Mouse (Mus musculus): ENCODE measurements around the gene Morn1. TPM values are rescaled to one million over a fixed set of nuclear protein-coding genes. Genes with fewer than 3 reads are reported as not detected.

Gene Morn1
- total RNA-seq (2014; rRNA removed) = 0.86 and 9.0 TPM in 2 replicates
- 8.9 and 10.0 TPM in 2 replicates for polyA plus RNA-seq (2015; fragmentation: Nextera tagmentation; extraction: Ambion mirVana)

GRCm38 (mm10) chr4:155086108-155087024 lies at the start of gene Morn1, which contains the start of gene Rer1:
Gene Morn1 (plus strand): TSS chr4:155086577.
Gene Rer1 (minus strand): TSS chr4:155086382.
- no peaks in the 10 kb centered on the region for H3K9me3 ChIP-seq (ENCODE audit: low read length)
- no peaks in the 10 kb centered on the region for H3K27me3 ChIP-seq (ENCODE audit: insufficient read depth, low read length)
- H3K36me3 ChIP-seq (ENCODE audit: insufficient read depth, low read length) = peaks cover 13% of the 10 kb centered on the region
- ATAC-seq = peak; percentile 99
- peak within 1 kb of the TSS; percentile 91 for H3K27ac ChIP-seq
- no peak; the same call in 1 of the 2 replicates for TF ChIP-seq CTCF (IDR thresholded peaks at IDR 0.05; ENCODE audit: low read depth)
- H3K4me2 ChIP-seq (ENCODE audit: low read depth, low read length) = peak within 1 kb of the TSS; percentile 98
- WGBS = 1% methylated on average over 77 of the region's 85 CpGs
- H3K4me1 ChIP-seq (ENCODE audit: insufficient read depth, low read length) = peaks cover 14% of the 10 kb centered on the region
- peak; percentile 100 for DNase-seq (ENCODE audit: low spot score)
- H3K4me3 ChIP-seq (ENCODE audit: low read length) = peak within 1 kb of the TSS; percentile 90
- peak within 1 kb of the TSS; percentile 88 for H3K9ac ChIP-seq (replicated peaks; ENCODE audit: low read length)

- Histone ChIP-seq H3K36me3 (ENCODE audit: insufficient read depth, low read length) (no peaks in the 10 kb centered on the region), H3K9me3 (ENCODE audit: low read length) (no peaks in the 10 kb centered on the region), H3K27ac (peak overlapping the region; percentile 36; the same call in 1 of the 2 replicates), H3K4me1 (ENCODE audit: insufficient read depth, low read length) (peaks cover 25% of the 10 kb centered on the region), H3K9ac (replicated peaks; ENCODE audit: low read length) (peak overlapping the region; percentile 28; the same call in 1 of the 2 replicates), H3K27me3 (ENCODE audit: insufficient read depth, low read length) (0 out of 2 replicates have a peak, but pooled peaks cover 3% of the 10 kb centered on the region), H3K4me3 (ENCODE audit: low read length) (0 out of 2 replicates have a peak overlapping the region, but pooled peaks have one; percentile 1), H3K4me2 (ENCODE audit: low read depth, low read length) (peak overlapping the region; percentile 42)
- DNase-seq (ENCODE audit: low spot score) = peak; percentile 40
- WGBS = 15% methylated on average over 9 of the region's 9 CpGs
- no peak for ATAC-seq
- TF ChIP-seq CTCF (IDR thresholded peaks at IDR 0.05; ENCODE audit: low read depth) = no peak
Observed at GRCm38 (mm10) chr4:155040197-155040596, 46.2 kb upstream of the Morn1 start.

DNA sequence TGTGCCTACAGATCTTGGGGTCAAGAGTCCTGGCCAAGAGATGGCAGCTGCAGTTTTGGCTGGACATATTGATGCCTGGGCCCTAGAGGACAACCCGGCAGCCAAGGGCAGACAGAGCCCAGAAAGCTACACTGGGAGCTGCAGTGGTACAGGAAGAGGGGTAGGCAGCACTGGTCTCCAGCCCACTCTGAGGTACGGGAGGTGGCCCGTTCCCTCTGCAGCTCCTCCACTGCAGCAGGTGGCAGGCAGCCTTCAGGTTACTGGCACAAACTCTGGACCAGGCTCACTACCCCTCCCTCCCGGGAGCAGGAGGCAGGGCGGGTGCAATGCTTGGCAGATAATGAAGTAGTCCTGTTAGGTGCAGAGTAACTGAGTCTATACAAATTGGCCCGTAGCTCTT lies 45.7 kb upstream of the Morn1 start:
- H3K27ac ChIP-seq = peak overlapping the region; percentile 36; the same call in 1 of the 2 replicates
- no peak for TF ChIP-seq CTCF (IDR thresholded peaks at IDR 0.05; ENCODE audit: low read depth)

GRCm38 (mm10) chr4:155042606-155043288 lies 43.6 kb upstream of the Morn1 start:
- Histone ChIP-seq H3K36me3 (ENCODE audit: insufficient read depth, low read length) (no peaks in the 10 kb centered on the region), H3K4me3 (ENCODE audit: low read length) (peak overlapping the region; percentile 50), H3K27ac (peak overlapping the region; percentile 48; the same call in 1 of the 2 replicates), H3K9ac (replicated peaks; ENCODE audit: low read length) (peak overlapping the region; percentile 70), H3K4me2 (ENCODE audit: low read depth, low read length) (peak overlapping the region; percentile 82), H3K4me1 (ENCODE audit: insufficient read depth, low read length) (peaks cover 24% of the 10 kb centered on the region), H3K9me3 (ENCODE audit: low read length) (no peaks in the 10 kb centered on the region), H3K27me3 (ENCODE audit: insufficient read depth, low read length) (0 out of 2 replicates have a peak, but pooled peaks cover 3% of the 10 kb centered on the region)
- peak; percentile 55 for ATAC-seq
- 2% methylated on average over 65 of the region's 65 CpGs for WGBS
- DNase-seq (ENCODE audit: low spot score) = peak; percentile 57
- TF ChIP-seq CTCF (IDR thresholded peaks at IDR 0.05; ENCODE audit: low read depth) = no peak

More for the DNA sequence above, 45.7 kb upstream of the Morn1 start:
- Histone ChIP-seq H3K4me3 (ENCODE audit: low read length) (0 out of 2 replicates have a peak overlapping the region, but pooled peaks have one; percentile 1), H3K9me3 (ENCODE audit: low read length) (no peaks in the 10 kb centered on the region), H3K36me3 (ENCODE audit: insufficient read depth, low read length) (no peaks in the 10 kb centered on the region), H3K27me3 (ENCODE audit: insufficient read depth, low read length) (0 out of 2 replicates have a peak, but pooled peaks cover 3% of the 10 kb centered on the region), H3K4me2 (ENCODE audit: low read depth, low read length) (peak overlapping the region; percentile 42), H3K9ac (replicated peaks; ENCODE audit: low read length) (peak overlapping the region; percentile 28; the same call in 1 of the 2 replicates), H3K4me1 (ENCODE audit: insufficient read depth, low read length) (peaks cover 24% of the 10 kb centered on the region)
- 24% methylated on average over 6 of the region's 6 CpGs for WGBS
- ATAC-seq (no peak), DNase-seq (ENCODE audit: low spot score) (no peak)

DNA sequence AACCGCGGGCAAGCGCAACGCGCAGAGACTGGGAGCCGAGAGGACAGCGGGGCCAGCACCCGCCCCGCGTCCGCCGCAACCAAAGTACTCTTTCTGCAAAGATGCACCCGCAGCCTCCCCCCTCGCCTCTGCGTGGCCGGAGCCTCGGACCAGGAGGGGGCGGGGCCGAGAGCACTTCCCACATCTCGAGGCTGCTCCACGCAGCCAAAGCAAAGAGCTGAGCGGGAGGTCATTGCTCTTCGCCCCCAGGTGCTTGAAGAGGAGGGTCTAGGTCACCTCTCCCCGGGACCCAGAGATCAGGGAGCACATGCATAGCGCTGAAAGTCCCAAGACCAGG lies 43.1 kb upstream of the Morn1 start:
- peaks cover 24% of the 10 kb centered on the region for H3K4me1 ChIP-seq (ENCODE audit: insufficient read depth, low read length)
- no peak; the same call in 1 of the 2 replicates for ATAC-seq
- no peak for DNase-seq (ENCODE audit: low spot score)
- peak overlapping the region; percentile 70 for H3K9ac ChIP-seq (replicated peaks; ENCODE audit: low read length)
- H3K27me3 ChIP-seq (ENCODE audit: insufficient read depth, low read length) = 0 out of 2 replicates have a peak, but pooled peaks cover 3% of the 10 kb centered on the region
- no peak for TF ChIP-seq CTCF (IDR thresholded peaks at IDR 0.05; ENCODE audit: low read depth)
- H3K27ac ChIP-seq = 0 out of 2 replicates have a peak overlapping the region, but pooled peaks have one; percentile 48
- peak overlapping the region; percentile 50 for H3K4me3 ChIP-seq (ENCODE audit: low read length)
- H3K36me3 ChIP-seq (ENCODE audit: insufficient read depth, low read length) = no peaks in the 10 kb centered on the region
- H3K9me3 ChIP-seq (ENCODE audit: low read length) = no peaks in the 10 kb centered on the region
- peak overlapping the region; percentile 82 for H3K4me2 ChIP-seq (ENCODE audit: low read depth, low read length)
- WGBS = 1% methylated on average over 25 of the region's 25 CpGs

- Histone ChIP-seq H3K27me3 (ENCODE audit: insufficient read depth, low read length) (0 out of 2 replicates have a peak, but pooled peaks cover 3% of the 10 kb centered on the region), H3K36me3 (ENCODE audit: insufficient read depth, low read length) (no peaks in the 10 kb centered on the region), H3K9ac (replicated peaks; ENCODE audit: low read length) (no peak overlapping the region), H3K27ac (no peak overlapping the region), H3K4me1 (ENCODE audit: insufficient read depth, low read length) (peaks cover 10% of the 10 kb centered on the region; the same call in 1 of the 2 replicates), H3K9me3 (ENCODE audit: low read length) (no peaks in the 10 kb centered on the region), H3K4me2 (ENCODE audit: low read depth, low read length) (no peak overlapping the region), H3K4me3 (ENCODE audit: low read length) (no peak overlapping the region)
- 71% methylated on average over 14 of the region's 14 CpGs for WGBS
- ATAC-seq = no peak
- no peak for TF ChIP-seq CTCF (IDR thresholded peaks at IDR 0.05; ENCODE audit: low read depth)
- DNase-seq (ENCODE audit: low spot score) = no peak
Observed at GRCm38 (mm10) chr4:155046636-155047035, 39.7 kb upstream of the Morn1 start.
